In the genomic region with DNA sequence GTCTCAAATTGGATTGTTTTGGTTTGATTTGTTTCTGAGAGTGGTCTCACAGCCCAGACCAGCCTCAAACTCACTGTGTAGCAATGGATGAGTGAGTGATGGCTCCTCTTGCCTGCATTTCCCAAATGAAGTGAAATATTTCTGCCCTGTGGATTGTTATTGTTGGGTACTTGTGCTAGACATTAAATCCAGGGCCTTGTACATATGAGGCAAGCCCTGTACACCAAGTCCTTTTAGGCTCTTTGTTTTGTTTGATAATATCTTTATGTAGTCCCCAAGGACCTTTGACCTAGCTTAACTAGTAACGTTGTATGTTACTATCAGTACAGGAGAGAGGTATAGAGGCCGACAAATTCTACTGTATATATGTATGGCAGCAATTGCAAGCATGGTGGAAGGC, we compare ENCODE assay signal across 1 mouse cellular context.
TF ChIP-seq lines count a peak whose summit lies in the region.

No protein-coding gene starts in this region.

TF ChIP-seq in MEL, 35 proteins besides CTCF, POLR2A, EP300 and RAD21:
- no peak for TF ChIP-seq BHLHE40 (IDR thresholded peaks at IDR 0.05; ENCODE audit: borderline replicate concordance, low read depth, low read length)
- TF ChIP-seq MYB (IDR thresholded peaks at IDR 0.05; ENCODE audit: low read depth, low read length): no peak
- TF ChIP-seq GABPA (IDR thresholded peaks at IDR 0.05; ENCODE audit: low read depth, low read length): no peak
- TF ChIP-seq NELFE (IDR thresholded peaks at IDR 0.05; ENCODE audit: low read depth, low read length): no peak
- TF ChIP-seq TBP (IDR thresholded peaks at IDR 0.05; ENCODE audit: low read depth, low read length): no peak
- no peak for TF ChIP-seq ZC3H11A (IDR thresholded peaks at IDR 0.05; ENCODE audit: low read depth, low read length)
- no peak for TF ChIP-seq USF1 (IDR thresholded peaks at IDR 0.05; ENCODE audit: low read depth, low read length)
- TF ChIP-seq HCFC1 (IDR thresholded peaks at IDR 0.05; ENCODE audit: low read depth, low read length): no peak
- TF ChIP-seq RCOR1 (IDR thresholded peaks at IDR 0.05; ENCODE audit: low read depth, low read length): no peak
- TF ChIP-seq CHD1 (IDR thresholded peaks at IDR 0.05; ENCODE audit: low read depth, low read length): no peak
- no peak for TF ChIP-seq TCF12 (IDR thresholded peaks at IDR 0.05; ENCODE audit: low read depth, low read length)
TF ChIP-seq in MEL: peak in this region for 0.
